Mouse (Mus musculus) hindbrain, embryonic 13.5 days (tissue): ENCODE measurements around the gene Dqx1. TPM values are rescaled to one million over a fixed set of nuclear protein-coding genes. Genes with fewer than 3 reads are reported as not detected.

ENCODE experiments used
- ATAC-seq: fragments of 200-750 bp; cut with Nextera tagmentation; 2 replicates; pipeline ENCODE4 v1.8.0; 2017; ENCODE audit warnings: moderate TSS enrichment; ENCODE audit not compliant: low FRiP score
- H3K27ac ChIP-seq: fragments of 300-500 bp; sonication (generic); 2 replicates; pipeline ENCODE4 v1.5.1; 2015; ENCODE audit warnings: inconsistent platforms, mild to moderate bottlenecking, moderate library complexity
- H3K27me3 ChIP-seq: fragments of 300-500 bp; sonication (generic); 2 replicates; pipeline ENCODE4 v1.6.1; 2015; ENCODE audit warnings: mild to moderate bottlenecking, inconsistent platforms
- H3K36me3 ChIP-seq: fragments of 300-500 bp; sonication (generic); 2 replicates; pipeline ENCODE4 v1.6.1; 2015; ENCODE audit warnings: mild to moderate bottlenecking, inconsistent platforms
- H3K4me1 ChIP-seq: fragments of 300-500 bp; sonication (generic); replicated peaks from 2 replicates; pipeline ENCODE4 v1.6.1; 2015; ENCODE audit warnings: inconsistent platforms
- H3K4me2 ChIP-seq: fragments of 300-500 bp; sonication (generic); 2 replicates; pipeline ENCODE4 v1.6.1; 2015; ENCODE audit warnings: inconsistent platforms, mild to moderate bottlenecking, moderate library complexity
- H3K4me3 ChIP-seq: fragments of 300-500 bp; sonication (generic); 2 replicates; pipeline ENCODE4 v1.5.1; 2015; ENCODE audit warnings: mild to moderate bottlenecking, inconsistent platforms
- H3K9ac ChIP-seq: fragments of 300-500 bp; sonication (generic); 2 replicates; pipeline ENCODE4 v1.6.1; 2015; ENCODE audit warnings: mild to moderate bottlenecking, inconsistent platforms
- H3K9me3 ChIP-seq: fragments of 300-500 bp; sonication (generic); 2 replicates; pipeline ENCODE4 v1.6.1; 2016; ENCODE audit warnings: inconsistent platforms
- WGBS: fragments of 180-500 bp; shearing (Covaris S2); methylation state at CpG from one replicate; pipeline ENCODE4 v1.1.7; 2015; 5-methylcytosine and 5-hydroxymethylcytosine counted together
- microRNA counts: library from miRNA; unstranded; fragments of <30 nt; microRNA quantifications from one replicate; lab custom pipeline; 2016
- microRNA-seq: library from miRNA; unstranded; fragments of <30 nt; microRNA quantifications from one replicate; pipeline ENCODE4, GENCODE M21; 2016
- polyA plus RNA-seq: library from polyadenylated mRNA; unstranded; fragments of >200 nt; fragmentation: Nextera tagmentation; extraction: Ambion mirVana; gene quantifications from 2 replicates; pipeline ENCODE4 v1.2.1, GENCODE M21; 2015

The Dqx1 gene
- polyA plus RNA-seq, 1 experiment from 2014 or later, result 0.81 TPM

DNA sequence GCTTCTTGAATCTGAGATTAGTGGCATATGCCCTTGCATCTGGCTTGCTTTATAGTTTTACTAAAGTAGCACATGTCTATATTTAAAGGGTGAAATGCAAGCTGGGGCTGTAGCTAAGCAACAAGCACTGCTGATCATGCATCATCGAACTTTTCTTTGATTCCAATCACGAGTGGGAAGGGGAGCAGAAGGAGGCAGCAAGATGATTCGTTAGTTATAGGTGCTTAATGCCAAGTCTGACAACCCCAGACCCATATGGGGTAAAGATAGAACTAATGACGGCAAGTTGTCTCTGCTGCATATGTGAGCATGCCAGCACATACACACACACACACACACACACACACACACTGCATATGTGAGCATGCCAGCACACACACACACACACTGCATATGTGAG, 46.5 kb downstream of the Dqx1 start:
- 66% methylated on average over 4 of the region's 4 CpGs for WGBS
- Histone ChIP-seq H3K4me1 (peaks cover 37% of the 10 kb centered on the region), H3K36me3 (peaks cover 19% of the 10 kb centered on the region)

GRCm38 (mm10) chr6:83107566-83108400, 50.1 kb downstream of the Dqx1 start:
- peak overlapping the region; percentile 83 for H3K4me3 ChIP-seq
- peak overlapping the region; percentile 82 for H3K4me2 ChIP-seq
- H3K27ac ChIP-seq, result peak overlapping the region; percentile 88; the same call in 1 of the 2 replicates
- 33% methylated on average over 13 of the region's 13 CpGs for WGBS
- peaks cover 3% of the 10 kb centered on the region; the same call in 1 of the 2 replicates for H3K27me3 ChIP-seq
- H3K36me3 ChIP-seq, result peaks cover 23% of the 10 kb centered on the region
- H3K9me3 ChIP-seq, result no peaks in the 10 kb centered on the region
- peaks cover 38% of the 10 kb centered on the region for H3K4me1 ChIP-seq
- H3K9ac ChIP-seq, result peak overlapping the region; percentile 89
- no peak for ATAC-seq

More for the DNA sequence above, 46.5 kb downstream of the Dqx1 start:
- no peaks in the 10 kb centered on the region for H3K9me3 ChIP-seq
- no peak overlapping the region for H3K4me3 ChIP-seq
- no peak overlapping the region for H3K4me2 ChIP-seq
- peaks cover 3% of the 10 kb centered on the region; the same call in 1 of the 2 replicates for H3K27me3 ChIP-seq
- no peak overlapping the region for H3K27ac ChIP-seq
- ATAC-seq, result no peak
- no peak overlapping the region for H3K9ac ChIP-seq

DNA sequence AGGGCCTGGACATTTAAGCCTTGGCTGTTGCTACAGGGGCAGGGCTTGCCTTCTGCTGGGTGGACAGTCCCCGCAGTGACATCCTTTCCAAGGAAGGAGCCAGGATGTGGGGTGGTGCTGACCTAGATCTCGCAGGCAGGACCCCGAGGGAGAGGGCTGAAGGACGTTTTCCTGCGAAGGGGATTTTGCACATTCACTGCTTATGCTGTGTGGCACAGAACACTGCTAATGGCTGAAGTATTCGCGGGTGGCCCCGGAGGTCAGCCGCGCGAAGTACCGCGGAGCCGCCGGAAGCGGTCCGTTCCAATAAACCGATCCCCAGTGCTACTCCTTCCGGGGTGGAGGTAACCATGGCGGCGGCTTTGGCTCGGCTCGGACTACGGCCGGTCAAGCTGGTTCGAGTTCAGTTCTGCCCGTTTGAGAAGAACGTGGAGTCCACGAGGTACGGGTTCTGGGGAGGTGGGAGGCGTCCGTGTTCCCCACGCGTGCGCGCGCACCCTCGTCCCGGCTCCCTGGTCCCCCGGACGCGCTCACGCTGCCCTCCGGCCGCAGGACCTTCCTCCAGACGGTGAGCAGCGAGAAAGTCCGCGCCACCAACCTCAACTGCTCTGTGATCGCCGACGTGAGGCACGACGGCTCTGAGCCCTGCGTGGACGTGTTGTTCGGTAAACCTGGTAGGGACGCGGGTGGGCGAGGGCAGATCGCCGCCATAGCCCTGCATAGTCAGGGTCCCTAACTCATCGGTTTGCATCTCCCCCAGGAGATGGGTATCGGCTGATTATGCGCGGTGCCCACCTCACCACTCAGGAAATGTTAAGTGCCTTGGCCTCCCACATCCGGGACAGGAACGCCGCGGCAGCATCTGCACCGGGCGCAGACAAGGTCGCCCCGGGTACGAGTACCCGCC, 51.4 kb downstream of the Dqx1 start, which contains the start of gene Mrpl53:
TSS of gene Mrpl53 (plus strand) at position 279 of the 907 bp plus-strand sequence.
- WGBS, result under 1% methylated on average over 76 of the region's 76 CpGs
- H3K27me3 ChIP-seq, result no peaks in the 10 kb centered on the region
- peak within 1 kb of the TSS; percentile 82 for H3K4me2 ChIP-seq
- no peaks in the 10 kb centered on the region for H3K9me3 ChIP-seq
- peaks cover 23% of the 10 kb centered on the region for H3K36me3 ChIP-seq
- peak; percentile 90 for ATAC-seq
- peak within 1 kb of the TSS; percentile 88 for H3K27ac ChIP-seq
- peak within 1 kb of the TSS; percentile 83 for H3K4me3 ChIP-seq
- H3K9ac ChIP-seq, result peak within 1 kb of the TSS; percentile 89
- H3K4me1 ChIP-seq, result peaks cover 29% of the 10 kb centered on the region

- no peak overlapping the region for H3K27ac ChIP-seq
- H3K4me3 ChIP-seq, result no peak overlapping the region
- no peaks in the 10 kb centered on the region for H3K9me3 ChIP-seq
- no peak overlapping the region for H3K4me2 ChIP-seq
- peaks cover 47% of the 10 kb centered on the region for H3K4me1 ChIP-seq
- WGBS, result 92% methylated on average over 4 of the region's 4 CpGs
- no peak for ATAC-seq
- no peaks in the 10 kb centered on the region for H3K27me3 ChIP-seq
- H3K9ac ChIP-seq, result no peak overlapping the region
- peaks cover 13% of the 10 kb centered on the region for H3K36me3 ChIP-seq
These were observed 54.0 kb downstream of the Dqx1 start for GRCm38 (mm10) chr6:83111510-83112136.

DNA sequence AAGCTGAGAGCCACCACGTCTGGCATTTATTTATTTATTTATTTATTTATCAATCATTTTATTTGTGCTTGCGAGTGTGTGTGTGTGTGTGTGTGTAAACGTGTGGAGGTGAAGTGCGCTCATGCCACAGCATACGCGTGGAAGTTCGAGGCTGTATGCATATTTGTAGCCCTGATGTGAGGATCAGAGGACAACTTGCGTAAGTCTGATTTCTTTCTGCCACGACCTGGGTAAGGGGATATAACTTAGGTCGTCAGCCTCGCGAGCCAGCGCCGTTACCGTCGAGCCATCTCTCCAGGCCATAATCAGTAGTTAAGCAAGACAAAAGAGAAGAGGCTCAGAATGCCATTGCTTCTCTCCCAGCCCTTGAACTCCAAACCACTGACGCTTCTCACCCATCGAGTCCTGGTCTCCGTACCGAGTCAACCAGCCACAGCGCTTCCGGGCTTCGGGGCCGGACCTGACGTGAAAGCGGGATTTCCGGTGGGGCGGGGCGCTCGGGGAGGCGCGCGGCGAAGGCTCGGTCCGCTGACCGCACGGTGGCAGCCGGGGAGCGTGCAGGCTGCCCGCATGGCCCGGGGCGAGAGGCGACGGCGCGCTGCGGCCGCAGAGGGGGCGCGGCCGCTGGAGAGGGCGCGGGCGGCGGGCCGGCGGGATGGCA, 57.5 kb downstream of the Dqx1 start, which contains the start of gene Mogs:
TSS of gene Mogs (plus strand) at position 486 of the 661 bp plus-strand sequence.
- H3K9me3 ChIP-seq, result no peaks in the 10 kb centered on the region
- H3K4me1 ChIP-seq, result peaks cover 55% of the 10 kb centered on the region
- H3K4me3 ChIP-seq, result peak within 1 kb of the TSS; percentile 88
- peak; percentile 89 for ATAC-seq
- peak within 1 kb of the TSS; percentile 94 for H3K9ac ChIP-seq
- peaks cover 33% of the 10 kb centered on the region for H3K36me3 ChIP-seq
- WGBS, result 2% methylated on average over 48 of the region's 58 CpGs
- H3K27ac ChIP-seq, result peak within 1 kb of the TSS; percentile 89
- peak within 1 kb of the TSS; percentile 99 for H3K4me2 ChIP-seq
- H3K27me3 ChIP-seq, result no peaks in the 10 kb centered on the region

DNA sequence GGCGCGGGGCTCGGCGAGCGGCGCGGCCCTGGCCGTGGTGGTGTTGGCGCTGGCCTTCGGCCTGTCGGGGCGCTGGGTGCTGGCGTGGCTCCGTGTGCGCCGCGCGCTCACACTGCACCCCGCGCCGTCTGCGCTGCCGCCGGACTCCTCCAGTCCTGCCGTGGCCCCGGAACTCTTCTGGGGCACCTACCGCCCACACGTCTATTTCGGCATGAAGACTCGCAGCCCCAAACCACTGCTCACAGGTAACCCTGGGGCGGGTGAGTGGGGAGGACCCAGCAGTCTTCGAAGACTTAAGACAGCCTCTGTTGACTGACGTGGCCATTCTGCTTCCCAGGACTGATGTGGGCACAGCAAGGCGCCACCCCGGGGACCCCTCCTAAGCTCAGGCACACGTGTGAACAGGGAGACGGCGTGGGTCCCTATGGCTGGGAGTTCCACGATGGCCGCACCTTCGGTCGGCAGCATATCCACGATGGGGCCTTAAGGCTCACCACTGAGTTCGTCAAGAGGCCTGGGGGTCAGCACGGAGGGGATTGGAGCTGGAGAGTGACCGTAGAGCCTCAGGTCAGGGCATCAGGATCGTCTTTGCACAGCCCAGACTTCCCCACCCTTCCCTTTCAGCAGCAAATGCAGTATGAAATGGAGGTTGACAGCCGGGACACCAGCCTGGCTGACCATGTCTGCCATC, 58.2 kb downstream of the Dqx1 start:
- peak; percentile 63 for ATAC-seq
- H3K4me3 ChIP-seq, result peak overlapping the region; percentile 88
- peak overlapping the region; percentile 99 for H3K4me2 ChIP-seq
- peak overlapping the region; percentile 94 for H3K9ac ChIP-seq
- H3K36me3 ChIP-seq, result peaks cover 30% of the 10 kb centered on the region
- H3K9me3 ChIP-seq, result no peaks in the 10 kb centered on the region
- WGBS, result 1% methylated on average over 36 of the region's 48 CpGs
- no peaks in the 10 kb centered on the region for H3K27me3 ChIP-seq
- H3K4me1 ChIP-seq, result peaks cover 56% of the 10 kb centered on the region
- H3K27ac ChIP-seq, result peak overlapping the region; percentile 89

DNA sequence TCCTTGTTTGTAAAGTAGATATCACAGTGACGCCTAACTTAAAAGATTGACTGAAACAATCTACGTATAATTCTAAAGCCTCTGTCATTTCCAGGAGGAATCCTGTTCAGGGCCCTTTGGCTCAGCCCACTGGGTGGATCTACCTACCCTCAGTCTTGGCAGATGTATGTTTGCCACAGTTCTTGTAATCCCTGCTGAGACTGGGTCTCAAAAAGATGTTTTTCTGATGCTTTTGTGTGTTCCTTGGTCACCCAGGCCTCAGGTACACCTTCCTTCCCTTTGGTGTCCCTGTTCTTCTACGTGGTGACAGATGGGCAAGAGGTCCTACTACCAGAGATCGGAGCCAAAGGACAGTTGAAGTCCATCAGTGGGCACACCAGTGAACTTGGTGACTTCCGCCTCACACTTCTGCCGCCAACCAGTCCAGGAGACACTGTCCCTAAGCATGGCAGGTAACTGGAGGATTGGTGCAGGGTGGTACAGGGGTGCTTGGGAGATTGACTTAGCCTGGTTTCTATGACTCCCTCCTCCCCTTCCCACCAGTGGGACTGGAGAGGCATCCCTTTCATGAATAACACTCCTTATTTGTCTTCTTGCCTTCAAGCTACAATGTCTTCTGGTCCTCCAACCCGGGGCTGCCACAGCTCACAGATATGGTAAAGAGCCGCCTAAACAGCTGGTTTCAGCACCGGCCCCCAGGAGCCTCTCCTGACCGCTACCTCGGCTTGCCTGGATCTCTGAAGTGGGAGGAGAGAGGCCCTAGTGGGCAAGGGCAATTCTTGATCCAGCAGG, 58.9 kb downstream of the Dqx1 start:
- Histone ChIP-seq H3K27ac (peak overlapping the region; percentile 89), H3K27me3 (no peaks in the 10 kb centered on the region), H3K4me1 (peaks cover 56% of the 10 kb centered on the region), H3K9ac (peak overlapping the region; percentile 94), H3K36me3 (peaks cover 29% of the 10 kb centered on the region), H3K9me3 (no peaks in the 10 kb centered on the region), H3K4me3 (peak overlapping the region; percentile 88), H3K4me2 (peak overlapping the region; percentile 99)
- WGBS, result 83% methylated on average over 11 of the region's 11 CpGs
- ATAC-seq, result no peak

MicroRNAs within 50 kb of the gene (microRNA counts, 519-probe panel; counts per million panel counts)
- 51.3 counts per million for microRNA mmu-miR-3470a+mmu-miR-3470b (lab: Ali Mortazavi, UCI)

Small RNA genes lying within 50 kb of the gene (microRNA-seq; reads per million reads assigned to microRNA genes)
- gene Mir3470a, result not detected
- not detected for gene Mir7040

Other genes with a start within 250 kb of the Dqx1 start
- 17.5 and 18.6 TPM in 2 replicates for gene Sema4f, start 118.1 kb upstream of the Dqx1 start, polyA plus RNA-seq
- not detected in 2 replicates for gene M1ap, start 110.9 kb upstream of the Dqx1 start, polyA plus RNA-seq
- 2.8 and 3.6 TPM in 2 replicates for gene Dok1, start 24.4 kb upstream of the Dqx1 start, polyA plus RNA-seq
- gene Loxl3, start 23.7 kb upstream of the Dqx1 start, polyA plus RNA-seq, result 5.9 and 6.8 TPM in 2 replicates
- gene Aup1, start 3.3 kb upstream of the Dqx1 start, polyA plus RNA-seq, result 168 and 178 TPM in 2 replicates
- gene Htra2, start 2.6 kb upstream of the Dqx1 start, polyA plus RNA-seq, result 68.6 and 74.6 TPM in 2 replicates
- 1.6 and 2.8 TPM in 2 replicates for gene Tlx2, start 12.4 kb downstream of the Dqx1 start, polyA plus RNA-seq
- gene Pcgf1, start 20.0 kb downstream of the Dqx1 start, polyA plus RNA-seq, result 45.6 and 47.1 TPM in 2 replicates
- gene Lbx2, start 28.5 kb downstream of the Dqx1 start, polyA plus RNA-seq, result 0.41 TPM in 1 of 2 replicates, not detected in the other
- 3.0 and 5.9 TPM in 2 replicates for gene Ccdc142, start 43.8 kb downstream of the Dqx1 start, polyA plus RNA-seq
- gene Gm42688, start 43.8 kb downstream of the Dqx1 start, polyA plus RNA-seq, result 4.0 and 4.4 TPM in 2 replicates
- 123 TPM in 2 replicates for gene Mrpl53, start 51.2 kb downstream of the Dqx1 start, polyA plus RNA-seq
- gene Mogs, start 57.7 kb downstream of the Dqx1 start, polyA plus RNA-seq, result 21.5 and 25.7 TPM in 2 replicates
- 216 and 227 TPM in 2 replicates for gene Wbp1, start 63.7 kb downstream of the Dqx1 start, polyA plus RNA-seq
- gene Ino80b, start 67.6 kb downstream of the Dqx1 start, polyA plus RNA-seq, result 13.4 and 14.1 TPM in 2 replicates
- gene Rtkn, start 77.6 kb downstream of the Dqx1 start, polyA plus RNA-seq, result 15.9 and 16.6 TPM in 2 replicates
- gene Wdr54, start 98.6 kb downstream of the Dqx1 start, polyA plus RNA-seq, result 15.2 and 15.5 TPM in 2 replicates
- 4.3 and 6.0 TPM in 2 replicates for gene 1700003E16Rik, start 98.6 kb downstream of the Dqx1 start, polyA plus RNA-seq
- gene Dctn1, start 108.1 kb downstream of the Dqx1 start, polyA plus RNA-seq, result 142 and 147 TPM in 2 replicates
- gene Slc4a5, start 162.0 kb downstream of the Dqx1 start, polyA plus RNA-seq, result 2.3 and 5.4 TPM in 2 replicates